ENCODE assay signal across 8 mouse cellular contexts in genomic region chr7:117380418-117381187, GRCm38 (mm10). TPM values are rescaled to one million over a fixed set of nuclear protein-coding genes. Genes with fewer than 3 reads are reported as not detected.
DNase-seq lines count a peak whose midpoint lies in the region; ATAC-seq lines count a peak whose summit lies in the region.

Xylt1 (plus strand) TSS chr7:117380979.

- ATAC-seq in megakaryocyte progenitor cell, adult 5-6 weeks (replicated peaks; ENCODE audit: poor library complexity), result peak; percentile 57

- DNase-seq in T-cell, adult 2 months (ENCODE audit: low spot score), result peak; percentile 83
- DNase-seq in cerebellum, postnatal 4 days (ENCODE audit: low spot score in 2 of 2), result peak; percentile 55 to 73
- DNase-seq in gastrocnemius, postnatal 10 days, result peak; percentile 77
- peak; percentile 92 for DNase-seq in induced T-regulatory cell, adult 2 months (ENCODE audit: low read depth)
- DNase-seq in left cerebral cortex, postnatal 14 days (ENCODE audit: low spot score in 2 of 2), result peak; percentile 64 to 80
- peak; percentile 89 to 90 for DNase-seq in right cerebral cortex, postnatal 10 days (ENCODE audit: low spot score in 2 of 2)
- DNase-seq in urinary bladder, postnatal 14 days (ENCODE audit: low spot score), result peak; percentile 83

- intact Hi-C loops in left cerebral cortex, postnatal 14 days (cut with DNase I), result loop anchor here (2.0 to 10.0 kb wide), 6 partner anchors 57 to 724 kb away; no protein-coding TSS in a partner anchor

RNA-seq across cellular contexts. Expression of gene Xylt1, which starts in this region (rescaled TPM):
- total RNA-seq in gastrocnemius, postnatal 10 days (2021), result 1 to 10 TPM; 6.9 to 8.6 TPM
- total RNA-seq in left cerebral cortex, postnatal 14 days (2021), result 10 to 100 TPM; 52.9 to 53.8 TPM
- total RNA-seq in megakaryocyte progenitor cell, adult 5-6 weeks (2015), result 20.0 and 24.9 TPM in 2 replicates
- 12.0 and 17.1 TPM in 2 replicates for total RNA-seq in megakaryocyte progenitor cell, adult 5-6 weeks (2017)

Comparison
In these comparisons a context has a peak if more than half of its experiments do, and no peak if none do; other contexts are left out.
1. Peak in every context shown above with its lines: DNase-seq and ATAC-seq.